Mouse (Mus musculus): ENCODE data around the gene Pter.

DNA sequence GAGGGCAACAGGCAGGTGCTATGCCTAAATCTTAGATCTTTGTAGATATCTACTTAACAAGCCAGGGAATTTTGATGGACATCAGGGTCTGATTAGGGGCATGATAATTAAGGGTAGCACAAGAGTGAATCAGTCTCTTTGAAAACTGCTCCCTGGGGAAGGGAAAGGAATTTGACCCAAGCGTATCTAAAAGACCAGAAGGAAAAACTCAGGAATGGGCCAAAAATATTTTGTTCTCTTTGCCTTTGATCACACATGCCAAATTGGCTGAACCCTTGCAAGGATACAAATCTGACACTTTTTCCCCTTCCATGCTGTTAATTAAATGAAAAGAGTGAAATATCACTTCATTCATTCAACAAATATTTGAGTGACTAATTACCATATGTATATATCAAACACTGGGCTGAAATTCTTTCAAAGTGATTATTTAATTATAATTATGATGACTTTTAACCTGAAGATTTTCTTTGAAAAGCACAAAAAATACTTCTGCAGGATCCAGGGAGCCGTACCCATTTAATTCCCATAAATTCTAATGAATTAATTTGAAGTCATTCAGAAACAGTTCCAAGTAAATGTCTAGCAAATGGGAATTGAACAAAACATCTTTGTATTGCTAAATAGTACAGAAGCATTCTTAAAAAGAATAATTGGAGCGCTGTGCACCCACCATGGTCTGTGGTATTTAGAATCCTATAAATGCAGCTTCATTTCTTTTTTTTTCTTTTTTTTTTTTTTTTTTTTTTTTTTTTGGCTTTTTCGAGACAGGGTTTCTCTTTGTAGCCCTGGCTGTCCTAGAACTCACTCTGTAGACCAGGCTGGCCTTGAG lies 61.3 kb downstream of the Pter start:
- TF ChIP-seq CTCF (IDR thresholded peaks at IDR 0.05; ENCODE audit: borderline replicate concordance, insufficient read depth, low read depth, low read length) (no peak), POLR2A (IDR thresholded peaks at IDR 0.05; ENCODE audit: borderline replicate concordance, insufficient read depth, low read length) (no peak)
